Mouse (Mus musculus): ENCODE results near the gene Olfr15. TPM values are rescaled to one million over a fixed set of nuclear protein-coding genes. Genes with fewer than 3 reads are reported as not detected.
"Not testable (repeated sequence)": the region's sequence is repeated elsewhere in the genome, so short reads cannot be mapped to it uniquely, and the experiment has no call there.

Olfr15 gene
- total RNA-seq (2014; fragmentation: Nextera tagmentation) (not detected in 2 replicates), total RNA-seq (2017) (0.06 and 0.11 TPM in 2 replicates), polyA plus RNA-seq (2012) (not detected in 2 replicates)

DNA sequence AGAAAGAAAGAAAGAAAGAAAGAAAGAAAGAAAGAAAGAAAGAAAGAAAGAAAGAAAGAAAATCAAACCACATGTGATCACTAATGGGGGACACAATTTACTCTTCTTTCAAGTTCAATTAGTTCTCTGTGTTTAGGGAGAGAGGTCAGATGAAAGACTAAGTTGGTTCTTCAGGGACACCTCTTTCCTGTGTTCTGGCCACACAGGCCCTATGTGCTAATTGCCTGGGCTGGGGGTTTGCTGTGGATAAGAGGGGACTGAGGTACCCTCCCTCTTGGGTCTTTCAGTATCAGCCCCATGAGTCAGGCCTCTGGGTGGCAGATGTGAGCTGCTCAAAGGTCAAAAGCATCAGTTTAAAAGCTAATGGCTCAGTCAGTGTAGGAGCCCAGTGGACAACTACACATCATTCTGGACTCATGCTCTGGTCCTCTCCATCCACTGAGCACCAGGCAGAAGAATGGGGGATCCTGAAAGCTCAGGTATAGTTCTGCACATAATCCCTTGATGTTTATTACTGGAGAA is at the start of gene Olfr15:
TSS of gene Olfr15 (plus strand) at position 291 of the 522 bp plus-strand sequence.
- DNase-seq (ENCODE audit: low spot score) (no peak), ATAC-seq (ENCODE audit: extremely low read depth, insufficient number of reproducible peaks, low FRiP score, poor library complexity, severe bottlenecking) (peak; percentile 15; the same call in 1 of the 2 replicates)
- no peaks in the 10 kb centered on the region for H3K9me3 ChIP-seq (replicated peaks)
- TF ChIP-seq GATA1 (IDR thresholded peaks at IDR 0.05; ENCODE audit: borderline replicate concordance, low read length) = no peak
- no peak for TF ChIP-seq GATA2 (IDR thresholded peaks at IDR 0.05; ENCODE audit: borderline replicate concordance, low read depth, low read length)
- TF ChIP-seq TAL1 (conservative IDR thresholded peaks at IDR 0.05; ENCODE audit: low read depth, low read length) = no peak
- no peak for TF ChIP-seq CTCF (IDR thresholded peaks at IDR 0.05; ENCODE audit: low read depth, low read length)
- no peak for TF ChIP-seq POLR2AphosphoS5 (IDR thresholded peaks at IDR 0.05; ENCODE audit: insufficient replicate concordance, low read depth, low read length)
- no peaks in the 10 kb centered on the region for H3K36me3 ChIP-seq (replicated peaks)
- no peak within 1 kb of the TSS for H3K4me3 ChIP-seq (ENCODE audit: low read depth, low read length)
- H3K27me3 ChIP-seq (ENCODE audit: insufficient read depth, low read length) = peaks cover 6% of the 10 kb centered on the region
- no peaks in the 10 kb centered on the region for H3K4me1 ChIP-seq (ENCODE audit: insufficient read depth, low read depth, low read length)

DNA sequence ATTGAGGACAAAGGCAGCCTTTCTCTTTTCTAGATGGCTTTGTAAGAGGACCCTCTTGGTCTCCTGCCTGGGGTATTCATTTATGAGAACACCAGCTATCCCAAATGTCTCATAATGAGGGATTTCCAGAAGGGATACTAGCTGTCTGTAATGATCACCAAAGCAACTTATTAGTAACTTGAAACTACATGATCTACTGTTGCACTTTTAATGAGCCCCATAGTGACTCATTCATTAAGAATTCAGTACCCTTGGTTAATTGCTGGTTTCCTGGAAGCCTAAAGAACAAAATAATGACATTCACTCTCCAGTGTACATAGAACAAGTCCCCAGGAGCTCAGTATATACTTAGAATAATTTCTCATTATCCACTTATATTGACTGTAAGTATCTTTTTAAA is 49.4 kb upstream of the Olfr15 start:
- TF ChIP-seq GATA2 (IDR thresholded peaks at IDR 0.05; ENCODE audit: borderline replicate concordance, low read depth, low read length) (no peak), TAL1 (conservative IDR thresholded peaks at IDR 0.05; ENCODE audit: low read depth, low read length) (no peak), POLR2AphosphoS5 (IDR thresholded peaks at IDR 0.05; ENCODE audit: insufficient replicate concordance, low read depth, low read length) (no peak), GATA1 (IDR thresholded peaks at IDR 0.05; ENCODE audit: borderline replicate concordance, low read length) (no peak), CTCF (IDR thresholded peaks at IDR 0.05; ENCODE audit: low read depth, low read length) (no peak)
- ATAC-seq (ENCODE audit: extremely low read depth, insufficient number of reproducible peaks, low FRiP score, poor library complexity, severe bottlenecking) = no peak

DNA sequence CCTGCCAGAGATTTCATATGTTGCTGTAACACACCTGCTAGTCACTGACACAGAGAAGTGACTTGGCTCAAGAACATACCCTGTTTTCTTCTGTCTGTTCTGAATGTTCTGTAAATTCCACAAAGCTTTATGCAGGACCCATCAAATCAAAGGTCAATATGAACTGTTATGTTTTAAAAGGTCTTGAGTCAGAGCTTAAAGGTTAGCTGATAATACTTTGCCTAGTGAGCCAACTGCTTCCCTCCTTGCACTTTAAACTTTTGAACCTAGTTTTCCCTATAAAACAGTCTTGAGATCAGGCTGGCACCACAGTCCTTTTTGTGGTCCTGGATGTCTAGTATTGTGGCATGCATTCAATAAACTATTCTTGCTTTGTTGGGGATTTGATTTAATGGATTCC is 42.3 kb upstream of the Olfr15 start:
- H3K27me3 ChIP-seq (ENCODE audit: insufficient read depth, low read length) = no peaks in the 10 kb centered on the region
- H3K4me1 ChIP-seq (ENCODE audit: insufficient read depth, low read depth, low read length) = no peaks in the 10 kb centered on the region
- ATAC-seq (ENCODE audit: extremely low read depth, insufficient number of reproducible peaks, low FRiP score, poor library complexity, severe bottlenecking) (no peak), DNase-seq (ENCODE audit: low spot score) (no peak)
- peaks cover 5% of the 10 kb centered on the region; the same call in 1 of the 2 replicates for H3K9me3 ChIP-seq (replicated peaks)
- no peaks in the 10 kb centered on the region for H3K36me3 ChIP-seq (replicated peaks)
- TF ChIP-seq POLR2AphosphoS5 (IDR thresholded peaks at IDR 0.05; ENCODE audit: insufficient replicate concordance, low read depth, low read length) = no peak
- H3K4me3 ChIP-seq (ENCODE audit: low read depth, low read length) = no peak overlapping the region

More for the DNA sequence above, 49.4 kb upstream of the Olfr15 start:
- DNase-seq (ENCODE audit: low spot score) = no peak
- H3K27me3 ChIP-seq (ENCODE audit: insufficient read depth, low read length) = no peaks in the 10 kb centered on the region
- no peak overlapping the region for H3K4me3 ChIP-seq (ENCODE audit: low read depth, low read length)
- H3K9me3 ChIP-seq (replicated peaks) = no peaks in the 10 kb centered on the region
- H3K4me1 ChIP-seq (ENCODE audit: insufficient read depth, low read depth, low read length) = no peaks in the 10 kb centered on the region
- no peaks in the 10 kb centered on the region for H3K36me3 ChIP-seq (replicated peaks)

DNA sequence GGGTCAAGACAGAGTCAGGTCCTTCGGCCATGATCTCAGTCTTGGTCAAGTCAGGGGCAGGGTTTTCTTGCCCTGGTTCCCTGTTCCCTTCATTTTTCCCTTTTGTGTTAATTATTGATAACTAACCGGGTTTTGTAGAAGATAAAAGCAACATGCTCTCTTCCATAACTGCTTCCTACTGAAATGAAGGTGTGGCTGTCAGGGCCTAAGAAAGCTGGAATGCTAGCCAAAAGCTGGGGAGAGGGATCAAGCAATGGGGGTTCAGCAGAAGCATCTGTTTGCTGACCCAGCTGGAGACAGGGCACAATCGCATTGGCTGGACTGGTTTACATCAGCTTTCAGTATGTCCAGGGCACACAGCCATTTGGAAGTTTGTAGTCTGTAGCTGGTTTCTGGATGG is 22.5 kb upstream of the Olfr15 start:
- Histone ChIP-seq H3K9me3 (replicated peaks) (peaks cover 6% of the 10 kb centered on the region), H3K4me1 (ENCODE audit: insufficient read depth, low read depth, low read length) (no peaks in the 10 kb centered on the region), H3K4me3 (ENCODE audit: low read depth, low read length) (no peak overlapping the region), H3K36me3 (replicated peaks) (no peaks in the 10 kb centered on the region), H3K27me3 (ENCODE audit: insufficient read depth, low read length) (no peaks in the 10 kb centered on the region)
- ATAC-seq (ENCODE audit: extremely low read depth, insufficient number of reproducible peaks, low FRiP score, poor library complexity, severe bottlenecking) (no peak), DNase-seq (ENCODE audit: low spot score) (no peak)
- TF ChIP-seq TAL1 (conservative IDR thresholded peaks at IDR 0.05; ENCODE audit: low read depth, low read length) (no peak), GATA2 (IDR thresholded peaks at IDR 0.05; ENCODE audit: borderline replicate concordance, low read depth, low read length) (no peak)

DNA sequence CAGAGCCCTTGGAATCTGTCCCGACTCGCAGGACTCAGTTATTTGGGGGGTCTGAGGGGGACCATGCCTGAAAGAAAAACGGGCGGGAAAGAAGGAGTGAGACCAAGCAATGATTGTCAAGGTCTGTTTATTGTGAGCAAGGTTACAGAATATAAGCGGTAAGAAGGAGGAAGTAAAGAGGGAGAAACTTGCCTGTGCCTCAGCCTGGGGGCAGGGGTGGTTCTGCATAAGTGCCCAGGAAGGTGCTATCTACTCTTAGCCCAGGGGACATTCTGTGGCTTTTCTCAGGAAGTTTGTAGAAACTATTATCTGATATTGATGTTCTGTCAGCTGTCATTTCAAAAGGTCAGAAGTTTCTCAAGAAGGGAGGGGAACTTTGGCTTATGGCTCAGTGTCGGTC is 16.0 kb upstream of the Olfr15 start:
- H3K27me3 ChIP-seq (ENCODE audit: insufficient read depth, low read length); ATAC-seq (ENCODE audit: extremely low read depth, insufficient number of reproducible peaks, low FRiP score, poor library complexity, severe bottlenecking); H3K4me3 ChIP-seq (ENCODE audit: low read depth, low read length); DNase-seq (ENCODE audit: low spot score); H3K36me3 ChIP-seq (replicated peaks); H3K9me3 ChIP-seq (replicated peaks); H3K4me1 ChIP-seq (ENCODE audit: insufficient read depth, low read depth, low read length): not testable (repeated sequence)

DNA sequence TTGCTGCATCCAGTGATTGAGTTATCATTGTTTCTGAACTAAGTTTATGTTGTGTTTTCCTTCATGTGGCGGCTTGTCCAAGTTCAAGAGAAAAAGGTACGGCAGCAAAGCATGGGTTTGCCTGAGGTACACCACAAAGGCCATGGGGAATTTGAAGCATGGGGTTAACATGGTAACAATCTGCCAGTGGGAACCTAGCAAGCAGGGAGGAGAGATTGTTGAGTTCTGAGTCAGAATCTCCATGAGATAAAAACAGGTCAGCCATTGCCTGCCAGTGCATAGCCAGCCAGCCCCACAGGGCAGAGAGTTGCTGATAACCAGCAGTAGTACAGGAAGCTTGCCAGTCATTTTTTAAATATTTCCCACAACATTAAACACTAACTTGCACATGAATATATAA is 10.5 kb upstream of the Olfr15 start:
- DNase-seq (ENCODE audit: low spot score) (no peak), ATAC-seq (ENCODE audit: extremely low read depth, insufficient number of reproducible peaks, low FRiP score, poor library complexity, severe bottlenecking) (no peak)
- no peaks in the 10 kb centered on the region for H3K9me3 ChIP-seq (replicated peaks)
- H3K36me3 ChIP-seq (replicated peaks) = no peaks in the 10 kb centered on the region
- H3K27me3 ChIP-seq (ENCODE audit: insufficient read depth, low read length) = no peaks in the 10 kb centered on the region
- H3K4me1 ChIP-seq (ENCODE audit: insufficient read depth, low read depth, low read length) = no peaks in the 10 kb centered on the region
- H3K4me3 ChIP-seq (ENCODE audit: low read depth, low read length) = no peak overlapping the region
- no peak for TF ChIP-seq CTCF (IDR thresholded peaks at IDR 0.05; ENCODE audit: low read depth, low read length)
- TF ChIP-seq TAL1 (conservative IDR thresholded peaks at IDR 0.05; ENCODE audit: low read depth, low read length) = no peak
- TF ChIP-seq GATA1 (IDR thresholded peaks at IDR 0.05; ENCODE audit: borderline replicate concordance, low read length) = no peak
- TF ChIP-seq GATA2 (IDR thresholded peaks at IDR 0.05; ENCODE audit: borderline replicate concordance, low read depth, low read length) = no peak
- TF ChIP-seq POLR2AphosphoS5 (IDR thresholded peaks at IDR 0.05; ENCODE audit: insufficient replicate concordance, low read depth, low read length) = no peak

DNA sequence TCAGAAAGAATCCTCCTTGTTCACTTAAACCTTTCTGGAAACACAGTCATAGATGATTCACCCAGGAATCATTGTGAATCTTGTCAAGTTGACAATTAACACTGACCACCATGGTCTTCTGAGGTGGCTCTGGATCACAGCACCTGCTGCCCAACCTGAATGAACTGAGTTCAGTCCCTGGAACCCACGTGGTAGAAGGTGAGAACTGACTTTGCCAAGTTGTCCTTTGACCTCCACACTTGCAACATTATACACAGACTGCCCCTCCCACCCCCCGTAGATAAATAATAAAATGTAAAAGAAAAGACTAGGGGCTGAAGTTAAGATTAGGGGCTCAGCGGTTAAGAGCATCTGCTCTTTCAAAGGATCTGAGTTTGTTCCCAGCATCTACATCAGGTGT is 2.7 kb upstream of the Olfr15 start:
- ATAC-seq (ENCODE audit: extremely low read depth, insufficient number of reproducible peaks, low FRiP score, poor library complexity, severe bottlenecking) (no peak), DNase-seq (ENCODE audit: low spot score) (no peak)
- Histone ChIP-seq H3K27me3 (ENCODE audit: insufficient read depth, low read length) (no peaks in the 10 kb centered on the region; the same call in 1 of the 2 replicates), H3K9me3 (replicated peaks) (no peaks in the 10 kb centered on the region), H3K36me3 (replicated peaks) (no peaks in the 10 kb centered on the region), H3K4me1 (ENCODE audit: insufficient read depth, low read depth, low read length) (no peaks in the 10 kb centered on the region), H3K4me3 (ENCODE audit: low read depth, low read length) (no peak overlapping the region)
- TF ChIP-seq GATA1 (IDR thresholded peaks at IDR 0.05; ENCODE audit: borderline replicate concordance, low read length) = no peak
- TF ChIP-seq POLR2AphosphoS5 (IDR thresholded peaks at IDR 0.05; ENCODE audit: insufficient replicate concordance, low read depth, low read length) = no peak
- no peak for TF ChIP-seq GATA2 (IDR thresholded peaks at IDR 0.05; ENCODE audit: borderline replicate concordance, low read depth, low read length)
- no peak for TF ChIP-seq TAL1 (conservative IDR thresholded peaks at IDR 0.05; ENCODE audit: low read depth, low read length)
- no peak for TF ChIP-seq CTCF (IDR thresholded peaks at IDR 0.05; ENCODE audit: low read depth, low read length)

Data from G1E (cell line).